Mouse (Mus musculus) A20 (cell line): ENCODE measurements around the gene Zbtb45.

Experiments used
- DNase-seq: peaks from one replicate; pipeline ENCODE4 v3.0.0-alpha.2; 2011; ENCODE audit warnings: low read depth, low spot score

Zbtb45 gene

DNA sequence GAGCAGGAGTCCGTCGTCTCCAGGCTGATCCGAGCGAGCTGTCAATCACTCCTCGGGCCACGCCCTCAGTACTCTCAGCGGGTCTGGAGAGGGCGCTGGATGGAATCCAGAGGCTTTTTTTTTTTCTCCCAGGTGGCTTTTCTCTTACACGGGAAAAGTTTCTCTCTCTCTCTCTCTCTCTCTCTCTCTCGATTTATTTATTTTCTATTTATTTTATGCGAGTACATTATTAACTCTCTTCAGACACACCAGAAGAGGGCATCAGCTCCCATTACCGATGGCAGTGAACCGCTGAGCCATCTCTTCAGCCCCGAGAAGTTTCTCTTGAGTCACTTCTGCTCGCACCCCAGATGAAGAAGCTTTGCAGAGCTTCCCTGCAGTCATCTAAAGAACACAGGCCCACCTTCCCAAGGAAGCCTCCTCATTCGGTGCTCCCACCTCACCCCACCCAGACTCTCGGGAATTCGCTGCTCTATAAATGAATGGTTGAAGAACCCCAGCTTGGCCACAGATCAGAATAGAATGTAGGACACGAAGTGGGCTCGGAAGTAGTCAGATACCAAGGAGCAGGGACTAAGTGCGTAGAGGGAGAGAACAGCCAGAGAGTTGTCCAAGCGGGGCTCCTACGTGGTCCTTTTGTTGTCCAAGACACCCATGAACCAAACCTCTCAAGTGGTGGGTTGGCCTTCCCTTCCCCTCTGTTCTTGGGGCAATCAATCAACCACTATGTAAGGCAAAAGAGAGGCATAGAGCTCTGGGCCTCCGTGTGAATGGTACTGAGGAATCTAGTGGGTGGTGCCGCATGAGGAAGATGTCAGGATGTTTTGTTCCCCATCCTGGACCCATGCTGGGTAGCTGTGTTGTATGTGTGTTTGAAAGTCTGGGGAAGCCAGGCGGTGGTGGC, at the start of gene Zbtb45:
Gene Zbtb45 (minus strand): TSS at position 30 of the 904 bp plus-strand sequence.
- no peak for DNase-seq

DNA sequence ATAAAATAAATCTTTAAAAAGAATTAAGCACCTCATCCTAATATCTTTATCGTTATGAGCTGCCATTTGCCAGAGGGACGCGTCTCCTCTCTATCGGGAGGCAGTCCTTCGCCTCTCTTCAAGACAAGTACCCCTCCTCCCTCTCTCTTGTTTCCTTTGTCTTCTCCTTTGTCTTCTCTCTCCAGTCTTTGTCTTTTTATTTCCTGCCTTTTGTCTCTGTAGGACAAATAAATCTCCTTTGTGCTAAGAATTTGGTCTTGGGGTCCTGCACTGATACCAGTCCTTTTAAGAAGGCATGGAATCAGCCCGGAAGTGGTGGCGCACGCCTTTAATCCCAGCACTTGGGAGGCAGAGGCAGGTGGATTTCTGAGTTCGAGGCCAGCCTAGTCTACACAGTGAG, 49.7 kb upstream of the Zbtb45 start:
- no peak for DNase-seq

DNA sequence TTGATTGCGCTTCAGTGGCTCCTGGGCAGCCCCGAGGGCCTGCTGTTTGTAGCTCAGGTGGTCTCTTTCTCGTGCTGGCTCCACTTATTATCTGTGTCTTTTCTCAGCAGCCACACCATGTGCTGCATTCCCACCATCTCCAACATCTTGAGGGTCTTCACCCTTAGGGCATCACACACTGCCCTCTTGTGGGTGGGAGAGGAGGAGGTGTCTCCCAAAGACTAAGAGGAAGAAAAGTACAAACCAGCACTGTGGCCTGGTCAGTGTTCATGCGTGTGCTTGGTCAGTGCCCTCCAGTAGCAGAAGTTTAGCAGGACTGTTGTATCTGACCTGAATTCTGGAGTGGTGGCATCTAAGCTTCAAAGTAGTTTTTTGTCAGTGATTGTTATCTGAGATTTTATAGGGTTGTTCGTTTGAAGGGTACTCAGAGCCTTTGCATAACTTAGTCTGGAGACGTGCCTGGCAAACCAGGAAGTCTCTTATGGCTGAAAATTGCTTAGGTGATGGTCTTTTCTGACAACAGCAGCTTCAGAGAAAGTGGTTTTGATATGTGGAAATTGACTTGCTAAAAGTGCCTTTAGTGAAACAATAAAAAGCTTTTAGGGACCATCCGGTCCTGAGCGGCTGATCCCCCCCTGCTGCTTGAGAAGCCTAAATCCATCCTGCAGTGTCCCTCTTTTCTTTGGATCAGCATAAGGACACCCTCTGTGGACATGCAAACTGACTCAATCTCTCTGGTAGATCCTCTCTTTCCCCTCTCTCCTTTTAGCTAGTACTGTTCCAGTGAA, 47.3 kb upstream of the Zbtb45 start:
- no peak for DNase-seq

DNA sequence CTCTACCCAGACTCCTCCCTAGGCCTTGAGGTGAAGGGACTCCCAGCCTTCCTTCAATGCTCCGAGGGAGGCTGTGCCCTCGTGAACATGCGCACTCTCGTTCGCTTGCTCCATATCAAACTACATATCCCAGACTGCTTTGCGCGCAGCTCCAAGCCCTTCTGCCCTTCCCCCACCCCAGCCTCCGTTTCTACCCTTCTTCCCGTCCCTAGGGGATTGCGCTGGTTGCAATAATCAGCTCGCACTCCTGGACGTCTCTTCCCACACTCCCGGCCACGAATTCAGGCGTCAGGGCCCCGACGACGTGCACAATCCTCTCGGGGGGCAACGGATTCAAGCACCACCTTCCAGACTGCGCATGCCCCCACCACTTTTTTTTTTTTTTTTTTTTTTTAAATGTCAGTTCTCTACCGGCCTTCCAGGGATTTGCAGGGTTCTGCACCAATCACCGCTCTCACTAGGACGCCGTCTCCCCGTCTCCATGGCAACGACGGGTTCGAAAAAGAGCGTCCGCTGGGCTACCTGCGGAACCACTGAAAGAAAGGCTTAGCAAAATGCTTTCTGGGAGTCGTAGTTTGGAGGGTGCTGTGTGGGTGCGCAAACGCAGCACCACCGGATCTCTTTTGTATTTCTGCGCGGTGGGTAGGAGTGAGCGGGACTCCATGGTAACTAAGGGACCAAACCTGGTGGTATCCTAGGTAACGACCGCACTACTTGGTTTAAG, 44.6 kb upstream of the Zbtb45 start, which contains the start of gene Mzf1:
Gene Mzf1 (minus strand): TSS at position 478 of the 724 bp plus-strand sequence.
- peak; percentile 96 for DNase-seq

DNA sequence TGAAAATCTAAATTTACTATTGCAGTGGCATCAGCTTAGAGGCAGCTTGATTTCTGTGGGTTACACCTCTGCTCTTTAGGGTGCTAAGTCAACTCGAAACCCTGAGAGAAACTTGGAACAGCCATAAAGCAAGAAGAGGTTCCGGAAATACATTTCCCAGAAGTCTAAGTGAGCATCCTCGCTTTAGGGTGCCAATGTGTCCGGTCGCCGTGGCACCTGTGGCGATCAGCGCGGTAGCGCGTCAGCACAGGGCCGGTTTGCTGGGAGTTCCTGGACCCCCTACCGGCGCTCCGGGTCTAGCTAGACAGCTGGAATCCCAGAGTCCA, 44.1 kb upstream of the Zbtb45 start:
- no peak for DNase-seq

DNA sequence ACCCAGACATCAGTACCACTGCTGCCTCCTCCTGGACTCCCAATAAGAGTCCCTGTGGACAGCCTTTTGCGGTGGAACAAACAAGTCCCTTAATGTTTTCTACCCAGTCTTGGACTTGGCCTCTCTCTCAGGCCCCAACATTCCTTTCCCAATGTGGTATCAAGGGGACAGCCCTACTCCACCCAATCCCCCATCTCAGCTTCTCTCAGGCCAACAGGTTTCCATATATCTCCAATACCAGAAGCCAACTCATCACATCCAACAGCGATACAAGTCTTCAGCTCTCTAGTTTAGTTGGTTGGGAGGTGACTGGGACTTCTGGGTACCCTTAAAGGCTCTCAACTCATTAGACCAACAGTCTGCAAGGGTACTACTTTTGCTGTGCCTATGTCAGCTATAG, 43.7 kb upstream of the Zbtb45 start:
- no peak for DNase-seq

DNA sequence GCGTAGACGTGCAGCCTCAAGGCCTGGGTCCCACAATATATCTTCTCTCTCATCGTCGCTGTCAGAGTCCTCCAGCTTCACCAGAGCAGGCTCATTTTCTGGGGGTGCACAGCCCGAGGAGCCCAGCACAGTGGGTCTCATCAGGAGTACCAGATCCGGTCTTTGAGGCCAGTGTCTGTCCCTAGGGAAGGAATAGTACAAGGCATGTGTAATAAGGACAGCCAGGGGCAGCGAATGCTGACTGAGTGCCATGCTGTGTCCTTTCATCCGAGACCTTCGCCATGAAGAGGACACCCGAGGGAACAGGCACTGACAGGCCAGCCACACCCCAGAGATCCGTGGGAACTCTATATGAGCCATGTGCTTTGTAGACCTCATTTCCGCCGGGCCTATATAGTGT, 43.2 kb upstream of the Zbtb45 start:
- no peak for DNase-seq

DNA sequence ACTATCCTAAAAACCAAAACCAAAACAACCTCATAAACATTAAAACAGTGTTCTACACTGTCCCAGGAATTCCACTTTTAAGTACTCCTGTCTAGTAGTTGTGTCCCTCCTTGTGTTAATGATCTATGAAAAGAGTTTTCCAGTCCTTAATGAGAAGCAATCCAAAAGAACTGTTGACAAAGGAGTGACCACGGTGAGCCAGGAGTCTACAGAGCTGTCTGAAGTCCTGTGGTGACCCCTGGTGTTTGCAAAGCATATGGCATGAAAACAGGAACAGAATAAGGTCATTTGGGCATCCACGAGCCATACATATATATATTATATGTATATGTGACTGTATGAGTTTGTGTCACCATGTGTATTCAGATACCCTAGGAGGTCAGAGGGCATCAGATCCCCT, 36.2 kb upstream of the Zbtb45 start:
- peak; percentile 81 for DNase-seq

DNA sequence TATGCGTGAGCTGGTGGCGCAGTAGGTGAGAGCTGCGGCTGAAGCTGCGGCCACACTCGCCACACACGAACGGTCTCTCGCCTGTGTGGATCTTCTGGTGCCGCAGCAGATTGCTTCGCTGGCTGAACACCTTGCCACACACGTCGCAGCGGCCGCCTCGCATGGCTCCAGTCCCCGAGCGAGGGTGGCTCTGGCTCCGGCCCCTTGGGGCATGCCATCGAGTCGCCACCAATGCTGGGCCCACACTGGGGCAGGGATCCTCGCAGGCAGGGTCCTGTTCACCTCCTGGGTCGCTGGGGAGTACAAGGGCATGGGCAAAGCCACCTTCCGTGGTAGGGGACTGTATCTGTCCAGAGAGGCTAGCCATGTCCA, 34.4 kb upstream of the Zbtb45 start:
- no peak for DNase-seq

DNA sequence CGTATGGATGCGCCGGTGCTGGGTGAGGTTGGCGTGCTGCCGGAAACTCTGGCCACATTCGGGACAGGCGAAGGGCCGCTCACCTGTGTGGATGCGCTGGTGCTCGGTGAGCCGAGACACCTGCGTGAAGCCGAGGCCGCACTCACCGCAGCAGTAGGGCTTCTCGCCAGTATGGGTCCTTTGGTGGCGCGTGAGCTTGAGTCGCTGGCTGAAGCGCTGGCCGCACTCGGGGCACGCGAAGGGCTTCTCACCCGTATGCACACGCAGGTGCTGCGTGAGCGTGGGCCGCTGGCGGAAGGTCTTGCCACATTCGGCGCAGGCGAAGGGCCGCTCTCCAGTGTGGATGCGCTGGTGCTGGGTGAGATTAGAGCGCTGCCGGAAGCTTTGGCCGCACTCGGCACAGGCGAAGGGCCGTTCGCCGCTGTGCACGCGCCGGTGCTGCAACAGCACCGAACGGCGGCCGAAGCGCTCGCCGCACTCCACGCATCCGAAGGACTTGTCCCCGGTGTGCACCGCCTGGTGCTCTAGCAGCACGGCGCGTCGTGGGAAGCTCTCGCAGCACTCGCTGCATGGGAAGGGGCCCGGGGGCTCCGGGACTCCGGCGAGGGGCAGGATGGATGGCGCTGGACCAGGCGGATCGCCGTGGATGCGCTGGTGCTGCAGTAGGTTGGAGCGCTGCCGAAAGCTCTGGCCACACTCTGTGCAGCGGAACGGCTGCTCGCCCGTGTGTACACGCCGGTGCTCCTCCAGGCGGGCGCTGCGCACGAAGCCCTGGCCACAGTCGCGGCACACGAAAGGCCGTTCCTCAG, 33.8 kb upstream of the Zbtb45 start:
- DNase-seq, result no peak

DNA sequence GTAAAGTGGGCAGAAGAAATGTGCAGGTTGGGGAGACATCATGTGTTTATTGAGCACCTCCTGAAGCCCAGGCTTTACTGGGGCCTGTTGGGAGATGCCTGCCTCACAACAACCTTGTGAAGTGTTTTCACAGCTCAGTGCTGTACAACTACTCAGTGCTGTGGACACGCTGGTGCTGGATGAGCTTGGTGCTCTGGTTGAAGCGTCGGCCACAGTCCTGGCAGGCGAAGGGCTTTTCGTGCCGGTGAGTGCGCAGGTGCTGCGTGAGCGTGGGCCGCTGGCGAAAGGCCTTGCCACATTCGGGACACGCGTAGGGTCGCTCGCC, 33.2 kb upstream of the Zbtb45 start:
- DNase-seq, result no peak

DNA sequence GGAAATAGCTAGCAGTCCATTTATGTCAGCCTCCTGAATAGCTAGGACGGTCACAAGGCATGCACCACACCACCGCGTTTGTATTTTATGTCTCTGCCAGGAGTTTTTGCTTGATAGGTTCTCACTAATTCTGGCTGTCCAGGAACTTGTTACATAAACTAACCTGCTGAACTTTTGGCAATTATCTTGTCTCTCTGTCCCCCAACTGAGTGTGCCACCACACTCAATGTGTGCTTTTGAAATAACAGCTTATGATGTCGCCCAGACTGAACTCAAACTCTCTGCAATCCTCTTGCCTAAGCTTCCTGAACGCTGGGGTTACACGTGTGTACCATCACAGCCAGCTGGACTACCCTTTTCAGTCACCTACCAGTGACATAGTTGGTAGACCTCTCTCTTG, 32.7 kb upstream of the Zbtb45 start:
- DNase-seq, result no peak

DNA sequence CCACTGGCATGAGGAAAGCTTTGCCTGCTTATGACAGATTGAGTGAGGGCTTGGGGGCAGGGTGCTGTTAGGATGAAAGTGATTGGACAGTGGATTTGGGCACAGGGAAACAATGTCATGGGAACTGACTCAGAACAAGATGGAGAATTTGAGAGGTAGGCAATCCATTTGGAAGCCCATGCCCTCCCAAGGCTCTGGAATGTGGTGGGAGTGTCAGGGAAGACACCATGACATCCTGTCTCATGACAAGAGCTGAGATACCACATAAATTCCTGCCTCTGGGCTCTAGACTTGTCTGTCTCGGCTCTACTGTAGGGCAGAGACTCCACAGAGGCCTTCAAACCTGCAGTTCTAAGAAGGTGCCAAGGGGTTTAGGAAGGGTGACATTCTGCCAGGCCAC, 31.4 kb upstream of the Zbtb45 start:
- DNase-seq, result no peak

DNA sequence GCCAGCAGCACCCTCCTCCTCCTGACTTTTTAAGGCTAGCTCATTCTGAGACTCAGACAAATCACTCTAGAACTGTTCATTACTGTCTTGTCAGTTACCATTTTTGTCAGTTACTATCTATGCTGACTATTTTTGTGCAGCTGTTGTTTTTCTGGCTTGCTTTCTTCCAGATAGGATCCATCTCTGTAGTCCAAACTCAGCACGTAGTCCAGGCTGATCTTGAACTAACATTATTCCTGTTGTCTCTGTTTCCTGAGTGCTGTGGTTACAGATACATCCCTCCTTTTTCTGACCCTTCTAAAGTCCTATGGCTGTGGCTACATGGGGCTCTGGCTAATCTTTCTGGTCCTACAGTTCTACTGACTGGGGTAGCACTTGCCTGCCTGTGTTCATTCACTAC, 29.3 kb upstream of the Zbtb45 start:
- DNase-seq, result no peak

DNA sequence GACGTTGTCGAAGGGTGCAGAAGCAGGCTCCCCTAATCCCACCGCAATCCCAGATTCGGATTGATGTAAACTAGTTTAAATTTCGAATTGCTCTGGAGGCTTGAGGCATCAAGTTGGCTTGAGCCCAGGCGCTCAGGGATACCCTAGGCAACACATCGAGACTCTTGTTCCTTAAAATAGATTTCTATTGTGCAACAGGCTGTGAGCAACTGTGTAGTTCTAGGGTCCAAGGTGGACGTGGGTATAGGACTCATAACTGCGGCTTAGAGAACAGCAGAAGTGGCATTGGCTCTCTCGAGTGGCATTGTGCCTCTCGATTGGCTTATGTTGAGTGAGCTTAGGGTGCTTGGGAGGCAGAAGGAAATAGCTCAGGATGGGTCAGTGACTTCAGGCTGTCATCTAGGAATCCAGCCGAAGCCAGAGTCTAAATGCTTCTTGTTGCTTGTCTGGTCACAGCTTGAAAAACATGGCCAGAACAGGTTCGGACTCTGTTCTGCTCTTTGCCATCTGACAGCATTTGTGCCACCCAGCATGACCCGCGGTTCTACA, 28.9 kb upstream of the Zbtb45 start:
- DNase-seq, result peak; percentile 78

DNA sequence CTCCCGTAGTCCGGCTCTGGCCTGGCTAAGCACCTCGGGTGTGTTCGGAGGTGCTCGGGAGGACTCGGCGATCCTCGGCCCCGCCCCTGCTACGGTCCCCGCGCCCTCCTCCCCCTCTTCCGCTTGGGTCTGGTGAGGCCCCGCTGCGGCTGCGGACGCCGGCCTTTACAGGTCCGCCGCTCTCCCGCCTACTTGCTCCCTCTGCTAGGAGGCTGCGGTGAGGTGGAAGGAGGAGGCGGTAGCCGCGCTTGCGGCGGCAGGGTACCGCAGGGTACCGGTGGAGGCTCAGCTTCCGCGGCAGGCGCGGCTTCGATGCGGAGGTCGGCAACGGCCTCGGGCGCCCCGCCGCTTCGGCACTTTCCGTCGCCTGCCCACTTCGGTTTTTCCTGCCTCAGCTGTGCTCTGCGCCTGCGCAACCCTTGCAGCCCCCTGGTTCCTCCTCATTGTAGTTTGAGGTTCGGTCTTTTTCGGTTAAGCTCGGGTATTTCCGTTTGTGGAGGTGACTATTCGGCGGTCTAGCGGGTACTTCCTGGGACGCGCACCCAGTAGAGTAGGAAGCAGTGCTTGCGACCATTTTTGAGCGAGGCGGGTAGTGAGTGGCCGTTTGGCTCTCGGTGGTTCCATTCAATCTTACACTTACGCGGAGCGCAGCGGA, 28.2 kb upstream of the Zbtb45 start, which contains the start of gene Ube2m:
Gene Ube2m (minus strand): TSS at position 375 of the 655 bp plus-strand sequence.
- DNase-seq, result peak; percentile 99

DNA sequence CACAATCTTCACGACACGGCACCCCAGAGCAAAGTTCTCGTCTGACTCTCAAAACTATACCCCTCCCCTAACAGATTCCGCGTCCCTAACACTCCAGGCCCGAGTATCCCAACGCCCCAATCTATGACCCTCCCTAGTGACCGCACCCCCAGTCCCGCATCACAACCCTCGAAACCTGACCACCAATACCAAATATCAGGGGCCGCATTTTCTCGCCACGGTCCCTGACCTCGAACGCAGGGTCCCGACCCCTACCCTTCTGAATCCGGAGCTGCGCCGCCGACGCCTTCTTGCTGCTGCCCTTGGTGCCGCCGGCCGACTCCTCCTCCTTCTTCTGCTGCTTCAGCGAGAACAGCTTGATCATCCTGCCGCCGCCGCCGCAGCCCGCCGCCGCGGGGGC, 27.5 kb upstream of the Zbtb45 start:
- peak; percentile 61 for DNase-seq

DNA sequence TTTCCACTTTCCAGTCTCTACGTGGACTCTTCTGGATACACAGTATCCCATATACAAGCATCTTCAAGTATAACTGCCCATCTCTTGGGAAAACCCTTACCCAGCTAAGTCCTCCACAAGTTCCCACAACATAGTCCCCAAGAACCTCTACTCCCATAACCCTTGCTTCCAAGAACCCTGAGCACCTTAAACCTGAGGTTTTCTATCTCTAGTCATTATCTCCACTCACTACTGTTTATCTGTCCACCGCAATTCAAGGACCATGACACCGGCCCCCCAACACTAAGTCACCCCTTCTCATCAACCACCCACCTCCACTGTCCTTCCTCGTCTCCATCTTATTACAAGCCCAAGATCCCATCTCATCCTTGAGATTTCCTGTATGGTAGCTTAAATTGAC, 27.0 kb upstream of the Zbtb45 start:
- no peak for DNase-seq

DNA sequence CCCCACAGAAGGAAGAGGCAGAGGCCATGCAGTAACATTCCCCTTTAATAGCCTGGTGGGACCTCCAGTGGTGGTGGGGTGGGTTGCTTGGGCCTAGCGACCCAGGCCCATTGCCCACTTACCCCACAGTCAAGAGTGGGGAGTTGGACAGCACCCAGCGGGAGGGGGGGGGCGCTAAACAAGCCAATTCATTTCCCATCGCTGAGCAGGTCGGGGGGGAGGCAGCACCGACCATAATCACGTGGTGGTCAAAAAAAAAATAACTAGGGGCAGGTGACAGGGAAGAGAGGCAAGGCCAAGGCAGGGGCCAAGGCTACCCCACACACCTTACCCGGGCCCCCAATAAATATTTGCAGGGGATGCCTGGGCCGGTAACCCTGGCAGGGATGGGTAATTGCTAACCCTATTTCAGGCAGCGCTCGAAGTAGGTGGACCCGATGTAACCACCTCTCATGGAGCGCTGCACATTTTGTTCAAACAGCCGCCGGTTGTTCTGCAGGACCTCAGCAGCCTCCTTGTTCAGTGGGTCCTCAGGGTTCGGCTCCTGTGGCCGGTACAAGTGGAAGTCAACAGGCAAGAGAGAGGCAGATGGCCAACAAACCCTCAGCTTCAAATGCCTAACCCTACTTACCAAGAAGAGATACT, 25.5 kb upstream of the Zbtb45 start:
- DNase-seq, result no peak
